Mouse (Mus musculus): ENCODE results near the gene Il17d. TPM values are rescaled to one million over a fixed set of nuclear protein-coding genes. Genes with fewer than 3 reads are reported as not detected.
A peak's percentile ranks its signal among the peaks of the same experiment; 100 is the strongest.

Il17d gene
- polyA plus RNA-seq, 1 experiment from 2014 or later, result 9.0 TPM

DNA sequence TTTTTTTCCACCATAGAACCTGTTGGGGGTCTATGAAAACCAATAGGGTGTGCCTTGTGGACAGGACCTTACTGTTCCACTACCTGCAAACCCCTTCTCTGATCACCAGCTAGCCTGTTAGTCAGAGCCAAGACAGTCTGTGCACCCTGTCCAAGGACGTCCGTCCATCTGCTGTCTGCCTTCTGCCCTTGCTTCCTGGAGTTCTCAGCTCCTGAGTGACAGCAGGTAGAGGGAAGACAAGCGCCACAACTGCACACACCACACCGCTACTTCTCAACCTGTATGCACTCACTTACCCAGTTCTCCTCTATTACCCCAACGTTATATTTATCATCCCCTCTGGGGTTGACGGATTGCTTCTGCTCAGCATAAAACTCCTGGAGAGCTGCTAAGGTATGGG is 41.0 kb downstream of the Il17d start:
- Histone ChIP-seq H3K9me3 (no peaks in the 10 kb centered on the region), H3K27ac (no peak overlapping the region), H3K36me3 (peaks cover 4% of the 10 kb centered on the region; the same call in 1 of the 2 replicates), H3K4me2 (no peak overlapping the region), H3K4me3 (replicated peaks) (no peak overlapping the region), H3K4me1 (no peaks in the 10 kb centered on the region), H3K27me3 (replicated peaks) (no peaks in the 10 kb centered on the region), H3K9ac (no peak overlapping the region)
- ATAC-seq (ENCODE audit: insufficient read depth, low FRiP score, low read depth), result no peak
- 83% methylated on average over 6 of the region's 6 CpGs for WGBS

DNA sequence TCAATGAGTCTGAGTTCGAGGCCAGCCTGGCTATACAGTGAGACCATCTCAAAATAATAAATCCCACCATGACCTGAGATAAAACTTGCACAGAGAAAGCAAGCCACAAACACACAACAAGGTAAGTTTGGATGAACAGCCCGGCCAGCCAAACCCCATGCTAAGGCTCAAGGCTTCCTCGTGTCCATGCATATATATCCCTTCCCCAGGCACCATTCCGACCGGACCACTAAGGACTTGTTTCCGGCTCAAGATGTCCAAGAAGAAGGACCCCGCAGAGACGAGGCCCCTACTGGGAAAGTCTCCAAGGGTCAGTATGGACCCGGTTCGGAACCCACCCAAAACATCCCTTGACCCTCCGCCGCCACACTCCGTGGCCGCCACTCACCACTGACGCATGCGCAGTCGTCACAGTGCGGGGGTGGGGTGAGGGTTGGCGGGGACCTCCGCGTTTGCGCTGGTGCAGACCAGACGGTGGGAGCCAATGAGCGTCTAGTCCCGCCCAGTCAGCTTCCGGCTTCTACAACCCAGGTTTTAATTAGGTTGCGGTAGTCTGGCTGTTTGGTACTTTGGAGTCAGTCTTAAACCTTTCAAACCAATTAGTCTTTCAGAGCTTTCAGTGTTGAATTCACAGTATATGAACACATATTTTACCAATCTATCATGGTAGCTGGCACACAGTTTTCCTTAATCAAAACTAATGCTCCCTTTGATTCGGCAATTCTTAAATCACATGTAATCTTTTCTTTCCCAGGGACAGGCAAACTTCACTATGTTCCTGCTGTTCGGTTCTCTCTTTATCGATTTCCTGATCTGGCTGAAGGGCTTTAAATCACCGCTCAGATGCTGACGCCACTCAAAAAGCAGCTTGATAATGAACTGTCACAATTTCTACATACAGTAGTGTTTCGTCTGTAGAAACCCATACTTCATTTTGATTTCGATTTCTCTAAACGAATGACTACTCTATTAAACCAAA is 46.9 kb downstream of the Il17d start, which contains the start of gene Eef1akmt1:
Gene Eef1akmt1, minus strand, starts transcription at position 458 of the 979 bp plus-strand sequence.
- H3K27ac ChIP-seq, result peak within 1 kb of the TSS; percentile 79
- peak; percentile 100 for ATAC-seq (ENCODE audit: insufficient read depth, low FRiP score, low read depth)

DNA sequence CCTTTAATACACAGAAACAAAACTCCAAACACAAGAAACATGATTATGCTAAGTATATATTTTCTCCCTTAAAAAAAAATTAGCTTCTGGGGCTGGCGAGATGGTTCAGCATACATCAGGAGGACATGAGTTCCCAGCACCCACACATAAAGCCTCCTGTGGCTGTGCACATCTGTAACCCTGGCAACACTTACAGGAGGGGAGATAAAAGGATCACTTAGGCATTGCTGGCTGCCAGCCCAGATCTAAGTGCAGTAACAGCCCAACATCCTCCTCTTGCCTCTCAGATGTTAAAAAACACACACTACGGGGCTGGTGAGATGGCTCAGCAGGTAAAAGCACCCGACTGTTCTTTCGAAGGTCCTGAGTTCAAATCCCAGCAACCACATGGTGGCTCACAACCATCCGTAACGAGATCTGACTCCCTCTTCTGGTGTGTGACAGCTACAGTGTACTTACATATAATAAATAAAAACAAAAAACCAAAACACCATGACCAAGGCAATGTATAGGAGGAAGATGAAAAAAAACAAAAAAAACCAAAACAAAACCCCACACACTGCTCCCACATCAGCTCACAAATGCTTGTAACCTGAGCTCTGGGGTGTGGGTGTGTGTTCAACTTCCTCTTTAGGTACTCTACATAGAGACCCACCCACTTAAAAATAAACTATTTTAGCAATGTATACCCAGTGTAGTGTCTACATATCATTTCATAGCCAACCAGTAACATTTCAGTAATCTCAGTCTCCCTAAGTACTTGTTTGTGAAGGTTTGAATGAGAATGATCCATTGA is 50.4 kb downstream of the Il17d start:
- no peaks in the 10 kb centered on the region for H3K9me3 ChIP-seq
- no peaks in the 10 kb centered on the region for H3K36me3 ChIP-seq
- H3K27me3 ChIP-seq (replicated peaks), result no peaks in the 10 kb centered on the region
- no peak for ATAC-seq (ENCODE audit: insufficient read depth, low FRiP score, low read depth)
- 80% methylated on average over 6 of the region's 6 CpGs for WGBS
- no peak overlapping the region for H3K9ac ChIP-seq
- no peak overlapping the region for H3K4me2 ChIP-seq
- no peaks in the 10 kb centered on the region for H3K4me1 ChIP-seq
- H3K27ac ChIP-seq, result no peak overlapping the region
- no peak overlapping the region for H3K4me3 ChIP-seq (replicated peaks)

More for the DNA sequence above, 46.9 kb downstream of the Il17d start, which contains the start of gene Eef1akmt1:
- Histone ChIP-seq H3K4me2 (peak within 1 kb of the TSS; percentile 63), H3K27me3 (replicated peaks) (no peaks in the 10 kb centered on the region), H3K36me3 (no peaks in the 10 kb centered on the region), H3K4me3 (replicated peaks) (peak within 1 kb of the TSS; percentile 60), H3K4me1 (no peaks in the 10 kb centered on the region), H3K9ac (peak within 1 kb of the TSS; percentile 43), H3K9me3 (no peaks in the 10 kb centered on the region)
- WGBS, result 8% methylated on average over 35 of the region's 35 CpGs

DNA sequence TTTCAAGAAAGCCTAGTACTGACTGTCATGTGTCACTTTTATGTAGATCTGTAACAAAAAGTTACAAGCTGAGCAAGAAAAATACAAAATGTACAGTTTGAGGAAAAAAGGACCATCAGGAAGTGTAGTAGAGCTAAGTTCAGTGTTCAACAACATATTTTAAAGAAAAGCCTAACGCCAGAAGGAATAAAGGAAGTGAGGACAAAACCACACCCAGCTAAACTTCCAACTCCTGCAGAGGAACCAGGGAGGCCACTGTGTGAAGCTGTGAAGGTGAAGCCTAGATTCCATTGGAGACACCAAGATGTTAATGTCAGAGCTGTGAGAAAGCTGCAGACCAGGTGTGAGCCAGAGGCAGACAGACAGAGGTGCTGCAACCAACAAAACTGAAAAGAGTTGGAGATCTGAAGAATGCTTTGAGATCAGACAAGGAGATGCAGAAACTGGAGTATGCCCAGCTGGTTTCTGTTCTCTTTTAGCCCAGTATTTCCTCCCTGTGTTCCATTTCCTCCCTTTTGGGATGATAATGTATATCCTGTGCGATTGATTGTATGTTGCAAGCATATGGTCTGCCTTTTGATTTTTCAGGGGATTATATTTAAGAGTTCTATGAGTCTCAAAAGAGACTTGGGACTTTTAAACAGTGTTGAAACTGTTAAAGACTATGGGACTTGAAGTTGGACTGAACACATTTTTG is 51.9 kb downstream of the Il17d start:
- no peak overlapping the region for H3K27ac ChIP-seq
- H3K9me3 ChIP-seq, result no peaks in the 10 kb centered on the region
- no peak overlapping the region for H3K4me2 ChIP-seq
- 0 out of 2 replicates have a peak, but pooled peaks cover 1% of the 10 kb centered on the region for H3K36me3 ChIP-seq
- no peaks in the 10 kb centered on the region for H3K4me1 ChIP-seq
- no peak for ATAC-seq (ENCODE audit: insufficient read depth, low FRiP score, low read depth)
- 84% methylated on average over 2 of the region's 2 CpGs for WGBS
- no peak overlapping the region for H3K4me3 ChIP-seq (replicated peaks)
- no peaks in the 10 kb centered on the region for H3K27me3 ChIP-seq (replicated peaks)
- no peak overlapping the region for H3K9ac ChIP-seq

DNA sequence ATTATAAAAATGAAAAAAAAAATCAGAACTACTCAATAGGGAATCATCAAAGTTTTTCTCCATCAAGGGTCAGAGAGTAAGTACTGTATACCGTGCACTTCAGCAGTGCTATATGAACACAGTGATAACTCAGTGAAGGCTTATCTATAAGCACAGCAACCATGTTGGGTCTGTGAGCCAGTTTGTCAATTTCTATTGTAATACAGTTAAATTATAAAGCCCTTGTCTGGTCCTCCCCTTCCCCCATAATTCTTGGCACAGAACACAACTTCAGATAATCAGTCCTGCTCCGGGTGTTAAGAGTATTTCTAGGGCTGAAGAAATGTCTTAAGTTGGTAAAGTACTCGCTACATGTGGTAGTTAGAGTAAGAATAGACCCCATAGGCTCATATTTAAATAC is 67.3 kb downstream of the Il17d start:
- Histone ChIP-seq H3K27ac (no peak overlapping the region), H3K9ac (no peak overlapping the region), H3K9me3 (no peaks in the 10 kb centered on the region), H3K4me3 (replicated peaks) (no peak overlapping the region), H3K27me3 (replicated peaks) (no peaks in the 10 kb centered on the region), H3K4me2 (no peak overlapping the region), H3K36me3 (peaks cover 39% of the 10 kb centered on the region; the same call in 1 of the 2 replicates), H3K4me1 (no peaks in the 10 kb centered on the region)
- WGBS, result 91% methylated on average over 3 of the region's 3 CpGs
- ATAC-seq (ENCODE audit: insufficient read depth, low FRiP score, low read depth), result no peak

Other genes with a start within 250 kb of the Il17d start
- gene Cryl1, start 126.2 kb upstream of the Il17d start, polyA plus RNA-seq (2015; fragmentation: Nextera tagmentation; extraction: Ambion mirVana), result 37.6 and 44.5 TPM in 2 replicates
- gene Ift88, start 100.7 kb upstream of the Il17d start, polyA plus RNA-seq (2015; fragmentation: Nextera tagmentation; extraction: Ambion mirVana), result 11.3 and 12.8 TPM in 2 replicates
- 89.0 and 91.0 TPM in 2 replicates for gene Eef1akmt1, start 46.8 kb downstream of the Il17d start, polyA plus RNA-seq (2015; fragmentation: Nextera tagmentation; extraction: Ambion mirVana)
- 20.4 and 21.3 TPM in 2 replicates for gene Xpo4, start 140.7 kb downstream of the Il17d start, polyA plus RNA-seq (2015; fragmentation: Nextera tagmentation; extraction: Ambion mirVana)
- gene Gm49361, start 221.3 kb downstream of the Il17d start, polyA plus RNA-seq (2015; fragmentation: Nextera tagmentation; extraction: Ambion mirVana), result not detected in 2 replicates
- 18.0 and 19.1 TPM in 2 replicates for gene Lats2, start 233.6 kb downstream of the Il17d start, polyA plus RNA-seq (2015; fragmentation: Nextera tagmentation; extraction: Ambion mirVana)

Data from stomach, embryonic 15.5 days (tissue).